Mouse (Mus musculus): ENCODE data around the gene Pate2.

DNA sequence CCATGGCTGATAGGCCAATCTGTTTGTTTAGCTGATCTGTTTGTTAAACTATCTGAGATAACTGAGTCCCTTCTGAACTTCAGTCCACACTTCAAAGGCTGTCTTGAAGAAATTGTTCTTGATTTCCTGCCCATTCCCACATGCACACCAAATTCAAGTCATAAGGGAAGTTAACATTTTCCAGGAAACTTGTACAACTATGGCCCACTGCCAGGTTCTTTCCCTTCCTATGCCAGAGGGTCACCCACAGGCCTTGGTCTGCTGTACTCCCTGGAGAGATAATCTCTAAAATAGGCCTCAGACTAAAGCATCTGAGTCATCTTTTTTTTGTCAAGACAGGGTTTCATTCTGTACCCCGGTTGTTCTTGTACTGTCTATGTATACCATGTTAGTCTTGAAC lies 62.9 kb downstream of the Pate2 start:
- TF ChIP-seq GATA1 (IDR thresholded peaks at IDR 0.05; ENCODE audit: low read length) (no peak), TAL1 (IDR thresholded peaks at IDR 0.05; ENCODE audit: low read length) (no peak)
